Mouse (Mus musculus): ENCODE data around the gene Tap2. TPM values are rescaled to one million over a fixed set of nuclear protein-coding genes. Genes with fewer than 3 reads are reported as not detected.
"Not testable (repeated sequence)": the region's sequence is repeated elsewhere in the genome, so short reads cannot be mapped to it uniquely, and the experiment has no call there.

The Tap2 gene
- polyA plus RNA-seq, 1 experiment: 23.5 TPM

- Histone ChIP-seq H3K4me1 (ENCODE audit: control insufficient read depth, insufficient read depth, insufficient read length, low read length) (no peaks in the 10 kb centered on the region; the same call in 1 of the 2 replicates), H3K27ac (replicated peaks; ENCODE audit: low read depth, low read length) (0 out of 2 replicates have a peak overlapping the region, but pooled peaks have one; percentile 33), H3K4me3 (ENCODE audit: insufficient read depth, low read depth, low read length) (no peak overlapping the region)
Measured at GRCm38 (mm10) chr17:34217216-34217928, 14.0 kb downstream of the Tap2 start.

DNA sequence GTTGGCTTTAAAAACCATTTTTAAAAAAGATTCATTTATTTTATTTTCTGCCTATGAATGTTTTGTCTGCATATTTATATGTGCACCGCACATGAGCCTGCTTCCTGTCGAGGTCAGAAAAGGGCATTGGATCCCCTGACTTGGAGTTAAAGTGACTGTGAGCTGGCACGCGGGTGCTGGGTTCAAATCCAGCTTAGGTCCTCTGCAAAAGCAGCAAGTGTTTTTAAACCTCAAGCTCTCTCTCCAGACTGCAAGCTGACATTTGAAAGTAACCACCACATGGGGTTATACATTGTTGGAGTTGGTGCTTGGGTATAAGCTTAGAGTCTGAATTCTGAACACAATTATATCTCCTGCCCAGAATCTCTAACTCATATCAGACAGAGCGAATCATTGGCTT, 14.7 kb downstream of the Tap2 start:
- Histone ChIP-seq H3K27ac (replicated peaks; ENCODE audit: low read depth, low read length) (no peak overlapping the region; the same call in 1 of the 2 replicates), H3K4me3 (ENCODE audit: insufficient read depth, low read depth, low read length) (no peak overlapping the region), H3K4me1 (ENCODE audit: control insufficient read depth, insufficient read depth, insufficient read length, low read length) (no peaks in the 10 kb centered on the region; the same call in 1 of the 2 replicates)

GRCm38 (mm10) chr17:34218675-34219074, 15.3 kb downstream of the Tap2 start:
- Histone ChIP-seq H3K27ac (replicated peaks; ENCODE audit: low read depth, low read length) (peak overlapping the region; percentile 2), H3K4me3 (ENCODE audit: insufficient read depth, low read depth, low read length) (0 out of 2 replicates have a peak overlapping the region, but pooled peaks have one; percentile 1), H3K4me1 (ENCODE audit: control insufficient read depth, insufficient read depth, insufficient read length, low read length) (no peaks in the 10 kb centered on the region; the same call in 1 of the 2 replicates)

GRCm38 (mm10) chr17:34219096-34219495, 15.8 kb downstream of the Tap2 start:
- H3K4me1 ChIP-seq (ENCODE audit: control insufficient read depth, insufficient read depth, insufficient read length, low read length); H3K4me3 ChIP-seq (ENCODE audit: insufficient read depth, low read depth, low read length): not testable (repeated sequence)
- H3K27ac ChIP-seq (replicated peaks; ENCODE audit: low read depth, low read length): peak overlapping the region; percentile 2

- H3K27ac ChIP-seq (replicated peaks; ENCODE audit: low read depth, low read length); H3K4me3 ChIP-seq (ENCODE audit: insufficient read depth, low read depth, low read length); H3K4me1 ChIP-seq (ENCODE audit: control insufficient read depth, insufficient read depth, insufficient read length, low read length): not testable (repeated sequence)
Measured at GRCm38 (mm10) chr17:34219801-34220200, 16.5 kb downstream of the Tap2 start.

- H3K4me1 ChIP-seq (ENCODE audit: control insufficient read depth, insufficient read depth, insufficient read length, low read length); H3K27ac ChIP-seq (replicated peaks; ENCODE audit: low read depth, low read length): not testable (repeated sequence)
Measured at GRCm38 (mm10) chr17:34220401-34220800, 17.1 kb downstream of the Tap2 start.

GRCm38 (mm10) chr17:34224816-34225215, 21.5 kb downstream of the Tap2 start:
- Histone ChIP-seq H3K27ac (replicated peaks; ENCODE audit: low read depth, low read length) (no peak overlapping the region), H3K4me1 (ENCODE audit: control insufficient read depth, insufficient read depth, insufficient read length, low read length) (no peaks in the 10 kb centered on the region), H3K4me3 (ENCODE audit: insufficient read depth, low read depth, low read length) (no peak overlapping the region)

More at GRCm38 (mm10) chr17:34220401-34220800, 17.1 kb downstream of the Tap2 start:
- H3K4me3 ChIP-seq (ENCODE audit: insufficient read depth, low read depth, low read length): not testable (repeated sequence)

DNA sequence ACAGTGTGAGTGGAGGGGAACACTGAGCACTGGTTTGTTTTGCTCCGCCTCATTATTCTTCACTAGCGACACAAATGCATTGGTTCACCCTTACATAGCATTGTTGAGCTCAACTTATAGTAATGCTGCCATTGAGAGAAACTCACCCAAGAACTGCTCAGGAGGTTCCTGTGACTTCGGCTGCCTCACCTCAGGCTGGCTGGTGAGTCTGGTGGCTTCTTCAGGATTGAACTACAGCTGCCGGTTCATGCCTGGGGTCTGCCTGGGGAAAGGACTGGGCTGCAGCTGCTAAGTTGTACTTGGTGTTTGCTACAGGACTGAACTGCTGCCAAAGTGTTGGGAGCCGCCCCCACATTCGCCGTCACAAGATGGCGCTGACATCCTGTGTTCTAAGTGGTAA, 22.1 kb downstream of the Tap2 start:
- H3K4me3 ChIP-seq (ENCODE audit: insufficient read depth, low read depth, low read length): no peak overlapping the region

DNA sequence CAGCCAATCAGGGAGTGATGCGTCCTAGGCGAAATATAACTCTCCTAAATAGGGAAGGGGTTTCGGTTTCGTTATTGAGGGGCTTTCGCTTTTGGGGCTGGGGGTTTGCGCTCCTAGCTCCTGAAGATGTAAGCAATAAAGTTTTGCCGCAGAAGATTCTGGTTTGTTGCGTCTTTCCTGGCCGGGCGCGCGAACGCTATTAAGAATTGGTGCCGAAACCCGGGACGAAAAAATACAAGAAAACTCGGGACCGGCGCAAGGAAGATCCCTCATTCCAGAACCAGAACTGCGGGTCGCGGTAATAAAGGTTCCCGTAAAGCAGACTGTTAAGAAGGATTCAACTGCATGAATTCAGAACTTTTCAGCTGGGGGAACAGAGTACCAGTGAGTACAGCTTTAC, 22.6 kb downstream of the Tap2 start:
- not testable (repeated sequence) for H3K4me3 ChIP-seq (ENCODE audit: insufficient read depth, low read depth, low read length); H3K27ac ChIP-seq (replicated peaks; ENCODE audit: low read depth, low read length); H3K4me1 ChIP-seq (ENCODE audit: control insufficient read depth, insufficient read depth, insufficient read length, low read length)

More for the DNA sequence above, 22.1 kb downstream of the Tap2 start:
- Histone ChIP-seq H3K4me1 (ENCODE audit: control insufficient read depth, insufficient read depth, insufficient read length, low read length) (no peaks in the 10 kb centered on the region), H3K27ac (replicated peaks; ENCODE audit: low read depth, low read length) (no peak overlapping the region)

DNA sequence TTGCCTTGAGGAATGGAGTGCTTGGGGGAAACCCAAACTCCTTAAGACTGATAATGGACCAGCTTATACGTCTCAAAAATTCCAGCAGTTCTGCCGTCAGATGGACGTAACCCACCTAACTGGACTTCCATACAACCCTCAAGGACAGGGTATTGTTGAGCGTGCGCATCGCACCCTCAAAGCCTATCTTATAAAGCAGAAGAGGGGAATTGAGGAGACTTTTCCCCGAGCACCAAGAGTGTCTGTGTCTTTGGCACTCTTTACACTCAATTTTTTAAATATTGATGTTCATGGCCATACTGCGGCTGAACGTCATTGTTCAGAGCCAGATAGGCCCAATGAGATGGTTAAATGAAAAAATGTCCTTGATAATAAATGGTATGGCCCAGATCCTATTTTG, 27.6 kb downstream of the Tap2 start:
- H3K27ac ChIP-seq (replicated peaks; ENCODE audit: low read depth, low read length); H3K4me1 ChIP-seq (ENCODE audit: control insufficient read depth, insufficient read depth, insufficient read length, low read length); H3K4me3 ChIP-seq (ENCODE audit: insufficient read depth, low read depth, low read length): not testable (repeated sequence)

DNA sequence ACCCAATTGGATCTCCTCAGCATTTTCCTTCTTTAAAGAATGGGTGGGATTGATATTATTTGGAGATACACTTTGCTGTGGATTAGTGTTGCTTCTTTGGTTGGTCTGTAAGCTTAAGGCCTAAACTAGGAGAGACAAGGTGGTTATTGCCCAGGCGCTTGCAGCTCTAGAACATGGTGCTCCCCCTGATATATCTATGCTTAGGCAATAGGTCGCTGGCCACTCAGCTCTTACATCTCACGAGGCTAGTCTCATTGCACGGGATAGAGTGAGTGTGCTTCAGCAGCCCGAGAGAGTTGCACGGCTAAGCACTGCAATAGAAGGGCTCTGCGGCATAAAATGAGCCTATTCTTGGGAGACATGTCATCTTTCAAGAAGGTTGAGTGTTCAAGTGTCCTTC, 28.7 kb downstream of the Tap2 start:
- H3K4me1 ChIP-seq (ENCODE audit: control insufficient read depth, insufficient read depth, insufficient read length, low read length); H3K4me3 ChIP-seq (ENCODE audit: insufficient read depth, low read depth, low read length); H3K27ac ChIP-seq (replicated peaks; ENCODE audit: low read depth, low read length): not testable (repeated sequence)

DNA sequence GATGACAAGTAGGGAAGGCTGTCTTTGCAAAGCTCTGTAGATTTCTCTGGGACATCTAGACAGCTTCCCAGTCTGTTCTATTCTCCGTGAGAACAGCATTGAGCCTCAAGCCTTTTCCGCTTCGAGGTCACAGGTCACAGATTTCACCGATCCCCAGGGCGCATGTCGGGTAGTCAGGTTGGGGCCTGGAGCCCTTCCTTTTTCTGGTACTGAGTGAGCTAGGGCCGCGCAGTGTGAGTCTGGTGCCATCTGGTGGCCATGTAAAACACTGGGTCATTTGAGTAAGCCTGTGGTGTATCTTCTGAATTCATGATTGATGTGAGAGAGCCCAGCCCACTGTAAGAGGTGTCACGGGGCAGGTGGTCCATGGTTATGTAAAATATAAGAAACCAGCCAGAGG, 31.6 kb downstream of the Tap2 start:
- Histone ChIP-seq H3K27ac (replicated peaks; ENCODE audit: low read depth, low read length) (no peak overlapping the region), H3K4me3 (ENCODE audit: insufficient read depth, low read depth, low read length) (no peak overlapping the region), H3K4me1 (ENCODE audit: control insufficient read depth, insufficient read depth, insufficient read length, low read length) (no peaks in the 10 kb centered on the region)

DNA sequence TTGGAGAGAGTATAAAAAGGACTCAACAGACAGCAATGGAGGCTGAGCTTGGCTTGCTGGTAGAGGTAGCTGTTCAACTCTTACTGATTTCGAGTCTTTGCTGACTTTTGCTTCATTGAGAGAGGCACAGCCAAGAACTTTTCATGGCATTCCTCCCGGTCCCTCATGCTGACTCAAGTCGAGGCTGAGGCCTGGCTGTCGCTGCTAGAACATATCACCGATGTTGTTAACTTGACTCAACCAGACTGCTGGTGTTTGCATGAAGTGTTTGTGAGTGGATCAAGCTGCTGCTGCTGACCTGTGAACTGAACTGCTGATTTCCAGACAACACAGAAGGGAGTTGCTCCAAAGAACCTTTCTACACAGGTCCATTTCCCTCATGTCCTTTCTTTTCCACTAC, 33.4 kb downstream of the Tap2 start:
- Histone ChIP-seq H3K4me1 (ENCODE audit: control insufficient read depth, insufficient read depth, insufficient read length, low read length) (no peaks in the 10 kb centered on the region), H3K27ac (replicated peaks; ENCODE audit: low read depth, low read length) (no peak overlapping the region), H3K4me3 (ENCODE audit: insufficient read depth, low read depth, low read length) (no peak overlapping the region)

- no peak overlapping the region for H3K27ac ChIP-seq (replicated peaks; ENCODE audit: low read depth, low read length)
- H3K4me3 ChIP-seq (ENCODE audit: insufficient read depth, low read depth, low read length): no peak overlapping the region
- H3K4me1 ChIP-seq (ENCODE audit: control insufficient read depth, insufficient read depth, insufficient read length, low read length): no peaks in the 10 kb centered on the region
Measured at GRCm38 (mm10) chr17:34237741-34238140, 34.4 kb downstream of the Tap2 start.

GRCm38 (mm10) chr17:34238706-34239105, 35.4 kb downstream of the Tap2 start, which contains the start of gene H2-Ob:
Gene H2-Ob (plus strand): TSS chr17:34238903.
- Histone ChIP-seq H3K4me3 (ENCODE audit: insufficient read depth, low read depth, low read length) (no peak within 1 kb of the TSS), H3K4me1 (ENCODE audit: control insufficient read depth, insufficient read depth, insufficient read length, low read length) (no peaks in the 10 kb centered on the region), H3K27ac (replicated peaks; ENCODE audit: low read depth, low read length) (peak within 1 kb of the TSS; percentile 80)

DNA sequence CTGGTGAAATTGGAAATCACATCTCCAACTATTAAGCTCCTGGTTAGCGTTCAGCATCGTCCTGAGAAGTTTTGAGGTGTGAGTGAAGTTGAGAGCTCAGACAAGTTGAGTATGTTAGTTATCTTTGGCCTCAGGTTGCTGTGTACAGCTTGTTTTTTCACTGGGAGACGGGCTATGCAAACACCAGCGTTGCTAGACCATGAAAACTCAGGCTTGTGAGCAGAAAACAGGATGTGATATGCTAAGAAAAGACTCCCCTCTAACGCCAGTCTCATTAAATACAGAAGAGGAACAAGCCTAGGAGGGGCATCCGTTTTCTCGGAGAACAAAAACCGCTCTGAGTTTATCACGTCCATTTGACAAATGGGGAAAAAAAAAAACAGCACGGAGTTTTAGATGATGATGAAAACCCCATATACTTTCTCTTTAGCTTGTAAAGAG, 36.3 kb downstream of the Tap2 start:
- Histone ChIP-seq H3K27ac (replicated peaks; ENCODE audit: low read depth, low read length) (peak overlapping the region; percentile 80), H3K4me3 (ENCODE audit: insufficient read depth, low read depth, low read length) (no peak overlapping the region; the same call in 1 of the 2 replicates)

More for the DNA sequence above, 36.3 kb downstream of the Tap2 start:
- no peaks in the 10 kb centered on the region for H3K4me1 ChIP-seq (ENCODE audit: control insufficient read depth, insufficient read depth, insufficient read length, low read length)
